Mouse (Mus musculus) heart, postnatal 0 days (tissue): ENCODE data around the gene Mid1. TPM values are rescaled to one million over a fixed set of nuclear protein-coding genes. Genes with fewer than 3 reads are reported as not detected.
"Not testable (repeated sequence)": the region's sequence is repeated elsewhere in the genome, so short reads cannot be mapped to it uniquely, and the experiment has no call there.

Source experiments
- ATAC-seq: fragments of 200-750 bp; cut with Nextera tagmentation; 2 replicates; pipeline ENCODE4 v1.8.0; 2017; ENCODE audit warnings: low read depth, moderate number of reproducible peaks, moderate library complexity; ENCODE audit not compliant: insufficient read depth
- DNase-seq: peaks from one replicate; pipeline ENCODE4 v3.0.0-alpha.2; 2016; ENCODE audit warnings: low spot score
- H3K27ac ChIP-seq: fragments of 300-500 bp; sonication (generic); 2 replicates; pipeline ENCODE4 v1.5.1; 2014; ENCODE audit warnings: low read depth, mild to moderate bottlenecking
- H3K27me3 ChIP-seq: fragments of 300-500 bp; sonication (generic); 2 replicates; pipeline ENCODE4 v1.6.1; 2014; ENCODE audit warnings: low read length, mixed read lengths; ENCODE audit not compliant: control insufficient read depth, insufficient read depth
- H3K36me3 ChIP-seq: fragments of 300-500 bp; sonication (generic); replicated peaks from 2 replicates; pipeline ENCODE4 v1.6.1; 2014; ENCODE audit warnings: low read length, mixed read lengths; ENCODE audit not compliant: control insufficient read depth, insufficient read depth
- H3K4me1 ChIP-seq: fragments of 300-500 bp; sonication (generic); 2 replicates; pipeline ENCODE4 v1.6.1; 2014; ENCODE audit warnings: antibody characterized with exemption; ENCODE audit not compliant: control insufficient read depth, insufficient read depth
- H3K4me2 ChIP-seq: fragments of 300-500 bp; sonication (generic); 2 replicates; pipeline ENCODE4 v1.6.1; 2014; ENCODE audit warnings: low read depth, mild to moderate bottlenecking, low read length, moderate library complexity
- H3K4me3 ChIP-seq: fragments of 300-500 bp; sonication (generic); 2 replicates; pipeline ENCODE4 v1.5.1; 2014; ENCODE audit warnings: low read depth, low read length
- H3K9ac ChIP-seq: fragments of 300-500 bp; sonication (generic); replicated peaks from 2 replicates; pipeline ENCODE4 v1.6.1; 2014; ENCODE audit warnings: low read depth, low read length, mixed read lengths
- H3K9me3 ChIP-seq: fragments of 300-500 bp; sonication (generic); replicated peaks from 2 replicates; pipeline ENCODE4 v1.6.1; 2016; ENCODE audit warnings: low read length; ENCODE audit not compliant: control insufficient read depth
- WGBS: fragments of 180-500 bp; shearing (Covaris S2); extraction: QIAGEN DNeasy Blood & Tissue Kit; methylation state at CpG from one replicate; pipeline ENCODE4 v1.1.7; 2014; 5-methylcytosine and 5-hydroxymethylcytosine counted together
- polyA plus RNA-seq: library from polyadenylated mRNA; unstranded; fragments of >200 nt; fragmentation: Nextera tagmentation; extraction: Ambion mirVana; gene quantifications from 2 replicates; pipeline ENCODE4 v1.2.1, GENCODE M21; 2015
- total RNA-seq: library from RNA; depleted of rRNA; stranded (reverse); fragments of >200 nt; gene quantifications from 2 replicates; pipeline ENCODE4 v1.2.3, GENCODE M21; 2014; ENCODE audit warnings: low replicate concordance

Mid1 gene
- total and polyA plus RNA-seq, 2 experiments from 2014 or later: 2.8 to 10.6 TPM

DNA sequence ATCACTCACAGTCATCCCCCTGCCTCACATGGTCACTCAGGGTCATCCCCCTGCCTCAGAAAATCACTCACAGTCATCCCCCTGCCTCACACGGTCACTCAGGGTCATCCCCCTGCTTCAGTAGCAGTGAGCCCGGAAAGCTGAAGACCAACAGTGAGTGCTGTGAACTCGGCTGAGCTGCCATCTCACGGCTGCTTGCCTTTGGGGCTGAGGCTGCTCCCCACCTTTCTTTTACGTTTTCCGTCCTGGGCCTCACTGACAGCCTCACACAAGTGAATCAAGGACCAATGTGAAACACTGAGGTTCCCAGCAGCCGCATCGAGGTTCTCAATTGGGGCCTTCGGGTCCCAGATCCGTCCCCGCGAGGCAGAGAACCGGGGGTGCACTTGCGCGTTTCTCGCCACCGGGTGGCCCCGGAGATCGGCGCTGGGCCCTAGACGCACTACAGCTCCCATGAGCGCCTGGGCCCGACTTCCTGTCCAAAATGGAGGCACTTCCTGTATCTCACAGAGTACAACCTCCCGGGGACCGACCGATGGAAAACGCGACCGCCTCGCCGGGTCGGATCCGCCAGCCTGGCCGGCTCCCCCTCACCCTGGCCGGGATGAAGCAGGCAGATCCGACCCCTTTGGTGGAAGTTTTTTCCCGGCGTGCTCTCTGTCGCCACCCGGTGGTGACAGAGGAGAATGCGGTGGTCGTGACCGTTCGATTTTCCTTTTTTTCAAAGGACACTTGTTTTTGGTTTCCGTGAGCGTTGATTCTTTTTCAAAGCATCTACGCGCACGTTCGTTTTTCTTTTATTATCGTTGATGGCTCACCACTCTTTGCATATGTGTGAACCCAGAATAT, 301.7 kb downstream of the Mid1 start:
- peaks cover 31% of the 10 kb centered on the region; the same call in 1 of the 2 replicates for H3K27me3 ChIP-seq
- peak overlapping the region; percentile 48 for H3K4me2 ChIP-seq
- H3K27ac ChIP-seq: peak overlapping the region; percentile 3; the same call in 1 of the 2 replicates
- H3K4me3 ChIP-seq: peak overlapping the region; percentile 28
- WGBS: 33% methylated on average over 51 of the region's 51 CpGs
- H3K9me3 ChIP-seq: peaks cover 36% of the 10 kb centered on the region
- not testable (repeated sequence) for H3K4me1 ChIP-seq, H3K9ac ChIP-seq
- DNase-seq (peak; percentile 7), ATAC-seq (peak; percentile 78)
- peaks cover 29% of the 10 kb centered on the region for H3K36me3 ChIP-seq

DNA sequence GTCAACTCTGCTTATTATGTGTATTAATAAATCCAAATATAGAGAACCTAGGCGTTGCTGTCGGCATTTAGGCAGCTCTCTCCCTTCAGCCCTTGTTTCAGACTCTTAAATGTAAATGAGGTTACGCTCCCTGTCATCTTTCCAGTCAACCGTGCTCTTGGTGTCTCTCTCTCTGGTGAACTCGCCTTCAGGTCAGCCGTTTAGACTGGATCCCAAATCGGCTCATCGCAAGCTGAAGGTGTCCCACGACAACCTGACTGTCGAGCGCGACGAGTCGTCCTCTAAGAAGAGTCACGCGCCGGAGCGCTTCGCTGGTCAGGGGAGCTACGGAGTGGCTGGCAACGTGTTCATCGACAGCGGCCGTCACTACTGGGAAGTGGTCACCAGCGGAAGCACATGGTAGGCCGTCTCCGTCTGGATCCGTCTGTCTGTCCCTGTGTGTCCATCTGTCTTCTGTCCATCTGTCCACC, 302.4 kb downstream of the Mid1 start:
- Histone ChIP-seq H3K36me3 (peaks cover 29% of the 10 kb centered on the region), H3K4me3 (peak overlapping the region; percentile 2; the same call in 1 of the 2 replicates), H3K9me3 (peaks cover 37% of the 10 kb centered on the region), H3K27me3 (peaks cover 24% of the 10 kb centered on the region; the same call in 1 of the 2 replicates)
- H3K9ac ChIP-seq, H3K4me2 ChIP-seq, H3K27ac ChIP-seq, H3K4me1 ChIP-seq: not testable (repeated sequence)
- ATAC-seq: 0 out of 2 replicates have a peak, but pooled peaks have one; percentile 3
- DNase-seq: peak; percentile 7
- 73% methylated on average over 28 of the region's 28 CpGs for WGBS

DNA sequence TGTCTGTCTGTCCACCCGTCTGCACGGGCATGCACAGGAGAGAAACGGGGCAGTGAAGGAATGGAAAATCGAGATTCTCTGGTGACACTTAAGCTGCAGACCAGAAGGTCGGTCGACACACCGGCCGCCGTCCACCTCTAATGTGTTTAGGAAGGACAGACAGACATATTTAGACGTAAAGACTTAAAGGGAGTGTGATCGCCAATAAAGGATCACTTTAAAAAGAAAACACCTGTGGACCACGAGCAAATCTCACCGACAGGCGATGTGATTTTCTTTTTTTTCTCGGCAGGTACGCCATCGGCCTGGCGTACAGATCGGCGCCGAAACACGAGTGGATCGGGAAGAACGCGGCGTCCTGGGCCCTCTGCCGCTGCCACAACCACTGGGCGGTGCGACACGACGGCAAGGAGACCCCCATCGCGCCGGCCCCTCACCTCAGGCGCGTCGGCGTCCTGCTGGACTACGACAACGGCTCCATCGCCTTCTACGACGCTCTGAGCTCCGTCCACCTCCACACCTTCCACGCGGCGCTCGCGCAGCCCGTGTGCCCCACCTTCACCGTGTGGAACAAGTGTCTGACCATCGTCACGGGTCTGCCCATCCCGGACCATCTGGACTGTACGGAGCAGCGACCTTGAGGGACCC, 303.7 kb downstream of the Mid1 start:
- H3K9ac ChIP-seq, H3K4me3 ChIP-seq, H3K27ac ChIP-seq, H3K4me2 ChIP-seq, H3K4me1 ChIP-seq, DNase-seq: not testable (repeated sequence)
- H3K27me3 ChIP-seq: peaks cover 12% of the 10 kb centered on the region; the same call in 1 of the 2 replicates
- peaks cover 29% of the 10 kb centered on the region for H3K36me3 ChIP-seq
- WGBS: 78% methylated on average over 56 of the region's 56 CpGs
- peaks cover 46% of the 10 kb centered on the region for H3K9me3 ChIP-seq
- ATAC-seq: peak; percentile 5

GRCm38 (mm10) chrX:169989219-169989595, 304.2 kb downstream of the Mid1 start:
- not testable (repeated sequence) for H3K4me3 ChIP-seq, DNase-seq, H3K4me1 ChIP-seq, H3K4me2 ChIP-seq, H3K9ac ChIP-seq, H3K27ac ChIP-seq, H3K27me3 ChIP-seq
- 62% methylated on average over 8 of the region's 8 CpGs for WGBS
- ATAC-seq: peak; percentile 6
- Histone ChIP-seq H3K9me3 (peaks cover 46% of the 10 kb centered on the region), H3K36me3 (peaks cover 28% of the 10 kb centered on the region)

DNA sequence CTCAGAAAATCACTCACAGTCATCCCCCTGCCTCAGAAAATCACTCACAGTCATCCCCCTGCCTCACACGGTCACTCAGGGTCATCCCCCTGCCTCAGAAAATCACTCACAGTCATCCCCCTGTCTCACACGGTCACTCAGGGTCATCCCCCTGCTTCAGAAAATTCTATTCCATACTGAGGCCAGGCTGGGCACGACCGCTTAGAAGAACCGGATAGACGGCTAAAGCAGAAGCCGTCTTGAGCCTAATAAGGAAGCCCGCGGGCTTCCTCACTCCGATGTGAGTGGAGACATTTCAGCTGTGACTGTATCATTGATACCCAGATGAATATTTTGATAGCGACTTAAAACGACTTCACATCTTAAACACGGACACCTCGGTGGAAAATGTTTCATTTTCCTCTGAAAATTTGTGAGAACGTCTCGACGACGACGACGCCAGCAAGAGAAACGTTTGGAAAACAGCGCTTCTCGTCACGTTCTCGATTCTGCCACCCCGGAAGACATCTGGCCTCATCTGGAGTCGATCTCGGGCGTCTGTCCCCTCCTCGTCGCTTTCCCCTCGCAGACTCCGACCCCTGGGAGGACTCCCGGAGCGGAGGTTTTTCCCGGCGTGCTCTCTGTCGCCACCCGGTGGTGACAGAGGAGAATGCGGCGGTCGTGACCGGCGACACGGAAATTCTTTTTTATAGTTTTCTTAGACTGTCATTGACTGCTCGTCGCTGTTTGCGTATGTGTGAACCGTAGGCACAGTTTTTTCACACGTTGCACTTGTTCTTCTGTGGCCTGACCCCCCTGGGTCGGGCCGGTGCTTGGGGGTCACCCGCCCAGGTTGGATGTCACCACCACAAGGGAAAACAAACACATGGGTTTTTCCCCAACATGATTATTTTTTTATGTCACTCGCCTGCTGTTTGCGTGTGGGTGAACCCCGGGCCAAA, 305.0 kb downstream of the Mid1 start:
- peak overlapping the region; percentile 30 for H3K4me2 ChIP-seq
- H3K9ac ChIP-seq, DNase-seq, H3K27me3 ChIP-seq, H3K27ac ChIP-seq, H3K4me1 ChIP-seq: not testable (repeated sequence)
- 65% methylated on average over 56 of the region's 56 CpGs for WGBS
- peaks cover 20% of the 10 kb centered on the region for H3K36me3 ChIP-seq
- peak overlapping the region; percentile 4; the same call in 1 of the 2 replicates for H3K4me3 ChIP-seq
- peak; percentile 6 for ATAC-seq
- H3K9me3 ChIP-seq: peaks cover 47% of the 10 kb centered on the region

DNA sequence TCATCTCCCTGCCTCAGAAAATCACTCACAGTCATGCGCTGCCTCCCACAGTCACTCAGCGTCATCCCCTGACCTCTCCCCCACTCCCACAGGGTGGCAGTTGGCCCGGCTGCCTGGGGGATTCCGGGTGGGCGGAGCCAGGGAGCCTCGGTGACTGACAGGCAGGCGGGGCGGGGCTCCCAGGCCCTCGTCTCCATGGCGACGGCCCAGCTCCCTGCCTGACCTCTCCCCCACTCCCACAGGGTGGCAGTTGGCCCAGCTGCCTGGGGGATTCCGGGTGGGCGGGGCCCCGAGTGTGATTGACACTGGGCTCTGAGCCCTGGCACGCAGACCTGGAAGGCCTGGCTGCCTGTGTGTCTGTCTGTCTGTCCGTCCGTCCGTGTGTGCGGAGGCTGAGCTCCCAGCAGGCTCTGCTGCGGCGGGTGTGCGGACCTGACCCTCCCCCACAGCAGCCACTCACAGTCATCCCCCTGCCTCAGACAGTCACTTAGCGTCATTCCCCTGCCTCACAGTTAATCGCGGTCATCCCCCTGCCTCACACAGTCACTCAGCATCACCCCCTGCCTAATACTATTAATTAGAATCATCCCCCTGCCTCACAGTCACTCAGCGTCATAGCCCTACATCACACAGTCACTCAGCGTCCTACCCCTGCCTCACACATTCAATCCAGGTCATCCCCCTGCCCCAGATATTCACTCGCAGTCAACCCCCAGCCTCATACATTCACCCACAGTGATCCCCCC, 306.3 kb downstream of the Mid1 start:
- not testable (repeated sequence) for H3K27me3 ChIP-seq, H3K4me3 ChIP-seq, H3K4me1 ChIP-seq, DNase-seq, H3K9ac ChIP-seq
- Histone ChIP-seq H3K4me2 (peak overlapping the region; percentile 13; the same call in 1 of the 2 replicates), H3K9me3 (peaks cover 51% of the 10 kb centered on the region), H3K36me3 (peaks cover 14% of the 10 kb centered on the region), H3K27ac (peak overlapping the region; percentile 54)
- peak; percentile 45; the same call in 1 of the 2 replicates for ATAC-seq
- WGBS: 39% methylated on average over 27 of the region's 28 CpGs

DNA sequence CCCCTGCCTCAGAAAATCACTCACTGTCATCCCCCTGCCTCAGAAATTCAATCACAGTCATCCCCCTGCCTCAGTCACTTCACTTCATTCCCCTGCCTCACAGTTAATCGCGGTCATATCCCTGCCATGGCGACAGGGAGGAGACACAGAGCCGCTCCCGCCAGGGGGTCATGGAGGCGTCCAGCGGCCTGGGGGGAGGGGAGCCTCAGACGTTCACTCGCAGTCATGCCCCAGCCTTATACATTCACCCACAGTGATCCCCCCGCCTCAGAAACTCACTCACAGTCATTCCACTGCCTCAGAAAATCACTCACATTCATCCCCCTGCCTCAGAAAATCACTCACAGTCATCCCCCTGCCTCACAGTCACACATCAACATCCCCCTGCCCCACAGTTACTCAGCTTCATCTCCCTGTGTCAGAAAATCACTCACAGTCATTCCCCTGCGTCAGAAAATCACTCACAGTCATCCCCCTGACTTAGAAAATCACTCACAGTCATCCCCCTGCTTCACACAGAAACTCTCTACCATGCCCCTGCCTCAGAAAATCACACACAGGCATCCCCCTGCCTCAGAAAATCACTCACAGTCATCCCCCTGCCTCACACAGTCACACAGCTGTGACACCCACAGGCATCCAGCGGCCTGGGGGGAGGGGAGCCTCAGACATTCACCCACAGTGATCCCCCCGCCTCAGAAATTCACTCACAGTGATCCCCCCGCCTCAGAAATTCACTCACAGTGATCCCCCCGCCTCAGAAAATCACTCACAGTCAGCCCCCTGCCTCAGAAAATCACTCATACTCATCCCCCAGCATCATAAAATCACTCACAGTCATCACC, 307.3 kb downstream of the Mid1 start:
- H3K4me1 ChIP-seq, ATAC-seq, H3K27ac ChIP-seq, H3K9ac ChIP-seq, H3K4me2 ChIP-seq, H3K27me3 ChIP-seq, DNase-seq, H3K4me3 ChIP-seq: not testable (repeated sequence)
- peaks cover 13% of the 10 kb centered on the region for H3K36me3 ChIP-seq
- H3K9me3 ChIP-seq: peaks cover 49% of the 10 kb centered on the region
- WGBS: 55% methylated on average over 15 of the region's 15 CpGs
